Mouse (Mus musculus): Measurements from ENCODE around the gene Slc7a5. TPM values are rescaled to one million over a fixed set of nuclear protein-coding genes. Genes with fewer than 3 reads are reported as not detected.

Gene Slc7a5
- total and polyA plus RNA-seq, 3 experiments: 32.6 to 141 (median 127) TPM

DNA sequence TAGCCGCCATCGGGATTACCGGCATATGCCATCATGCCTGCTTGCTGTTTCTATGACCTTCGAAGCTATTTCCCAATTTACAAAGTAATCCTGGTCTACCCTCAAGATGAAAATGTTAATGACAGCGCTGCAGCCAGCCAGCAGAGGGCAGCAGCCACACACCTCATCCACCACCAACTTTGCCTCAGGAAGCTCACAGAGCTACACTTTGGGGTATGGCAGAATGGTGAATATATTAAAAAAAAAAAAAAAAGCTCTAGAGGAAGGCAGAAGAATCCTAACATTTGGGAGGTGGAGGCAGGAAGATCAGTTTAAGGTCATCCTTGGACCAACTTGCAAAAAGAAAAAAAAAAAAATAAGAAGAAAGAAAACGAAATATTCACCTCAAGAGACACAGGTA is 57.5 kb downstream of the Slc7a5 start:
- DNase-seq (ENCODE audit: low spot score) (peak; percentile 67), ATAC-seq (ENCODE audit: extremely low read depth, insufficient number of reproducible peaks, low FRiP score, poor library complexity, severe bottlenecking) (peak; percentile 52; the same call in 1 of the 2 replicates)
- Histone ChIP-seq H3K9me3 (replicated peaks) (no peaks in the 10 kb centered on the region), H3K36me3 (replicated peaks) (no peaks in the 10 kb centered on the region), H3K4me1 (ENCODE audit: insufficient read depth, low read depth, low read length) (peaks cover 54% of the 10 kb centered on the region), H3K27me3 (ENCODE audit: insufficient read depth, low read length) (peaks cover 34% of the 10 kb centered on the region), H3K4me3 (ENCODE audit: low read depth, low read length) (peak overlapping the region; percentile 5; the same call in 1 of the 2 replicates)
- no peak for TF ChIP-seq POLR2AphosphoS5 (IDR thresholded peaks at IDR 0.05; ENCODE audit: insufficient replicate concordance, low read depth, low read length)
- TF ChIP-seq CTCF (IDR thresholded peaks at IDR 0.05; ENCODE audit: low read depth, low read length): peak; percentile 84

DNA sequence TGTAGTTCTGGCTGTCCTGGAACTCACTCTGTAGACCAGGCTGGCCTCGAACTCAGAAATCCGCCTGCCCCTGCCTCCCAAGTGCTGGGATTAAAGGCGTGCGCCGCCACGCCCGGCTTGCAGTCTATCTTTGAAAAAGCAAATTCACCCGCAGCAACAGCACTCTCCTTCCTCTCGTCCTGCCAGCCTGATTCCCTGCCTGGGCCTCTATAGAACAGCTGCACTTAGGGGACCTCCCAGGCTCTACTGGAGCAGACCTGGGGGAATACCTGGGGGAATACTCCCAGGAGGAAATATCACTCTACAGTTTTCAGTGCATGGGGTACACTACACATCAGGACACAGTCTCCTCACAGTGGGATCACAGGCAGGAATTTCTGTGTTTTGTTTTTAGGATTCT is 58.2 kb downstream of the Slc7a5 start:
- TF ChIP-seq TAL1 (conservative IDR thresholded peaks at IDR 0.05; ENCODE audit: low read depth, low read length) (no peak), CTCF (IDR thresholded peaks at IDR 0.05; ENCODE audit: low read depth, low read length) (no peak), POLR2AphosphoS5 (IDR thresholded peaks at IDR 0.05; ENCODE audit: insufficient replicate concordance, low read depth, low read length) (no peak), GATA1 (IDR thresholded peaks at IDR 0.05; ENCODE audit: borderline replicate concordance, low read length) (no peak)
- H3K9me3 ChIP-seq (replicated peaks): no peaks in the 10 kb centered on the region
- no peaks in the 10 kb centered on the region for H3K36me3 ChIP-seq (replicated peaks)
- DNase-seq (ENCODE audit: low spot score) (no peak), ATAC-seq (ENCODE audit: extremely low read depth, insufficient number of reproducible peaks, low FRiP score, poor library complexity, severe bottlenecking) (no peak)
- peaks cover 31% of the 10 kb centered on the region for H3K27me3 ChIP-seq (ENCODE audit: insufficient read depth, low read length)
- peaks cover 54% of the 10 kb centered on the region for H3K4me1 ChIP-seq (ENCODE audit: insufficient read depth, low read depth, low read length)
- H3K4me3 ChIP-seq (ENCODE audit: low read depth, low read length): no peak overlapping the region

DNA sequence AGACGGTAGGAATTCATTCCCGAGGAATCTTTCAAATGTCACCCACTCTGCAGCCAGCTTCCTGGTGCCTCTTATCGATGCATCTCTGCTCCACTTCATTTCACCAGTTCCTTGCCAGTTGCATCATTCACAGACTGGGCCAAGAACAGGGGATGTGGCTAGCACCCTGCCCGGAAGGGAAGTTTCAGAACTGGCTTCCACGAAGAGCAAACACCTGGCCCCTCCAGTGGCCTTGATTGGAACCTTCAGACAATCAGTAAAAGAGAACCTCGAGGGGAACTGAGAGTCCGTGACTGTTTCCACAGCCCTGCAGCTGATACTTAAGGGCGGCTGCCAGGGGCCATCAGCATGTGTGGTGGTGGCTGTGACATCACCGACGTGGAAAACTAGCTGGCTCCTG is 59.0 kb downstream of the Slc7a5 start:
- no peak for TF ChIP-seq POLR2AphosphoS5 (IDR thresholded peaks at IDR 0.05; ENCODE audit: insufficient replicate concordance, low read depth, low read length)
- Histone ChIP-seq H3K4me1 (ENCODE audit: insufficient read depth, low read depth, low read length) (peaks cover 54% of the 10 kb centered on the region), H3K36me3 (replicated peaks) (no peaks in the 10 kb centered on the region), H3K9me3 (replicated peaks) (no peaks in the 10 kb centered on the region), H3K4me3 (ENCODE audit: low read depth, low read length) (no peak overlapping the region), H3K27me3 (ENCODE audit: insufficient read depth, low read length) (peaks cover 33% of the 10 kb centered on the region)
- DNase-seq (ENCODE audit: low spot score) (no peak), ATAC-seq (ENCODE audit: extremely low read depth, insufficient number of reproducible peaks, low FRiP score, poor library complexity, severe bottlenecking) (no peak)

DNA sequence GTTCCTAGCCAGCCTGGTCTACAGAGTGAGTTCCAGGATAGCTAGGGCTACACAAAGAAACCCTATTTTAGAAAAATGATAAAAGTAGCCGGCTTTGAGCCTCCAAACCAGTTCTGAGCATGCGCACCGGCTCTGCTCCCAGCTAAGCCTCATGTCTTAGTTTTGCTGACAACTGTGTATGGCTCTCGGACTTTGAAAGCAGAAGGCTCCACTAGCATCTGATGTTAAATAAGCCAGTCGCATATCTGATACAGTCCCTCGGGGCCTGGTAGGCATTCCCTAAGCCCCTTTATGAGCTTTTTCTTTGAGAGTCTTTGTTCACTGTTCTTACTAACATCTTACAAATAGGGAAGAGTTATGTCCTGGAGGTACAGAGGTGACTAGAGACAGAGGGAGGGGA is 59.5 kb downstream of the Slc7a5 start:
- H3K36me3 ChIP-seq (replicated peaks): no peaks in the 10 kb centered on the region
- peaks cover 50% of the 10 kb centered on the region for H3K4me1 ChIP-seq (ENCODE audit: insufficient read depth, low read depth, low read length)
- H3K4me3 ChIP-seq (ENCODE audit: low read depth, low read length): no peak overlapping the region
- no peaks in the 10 kb centered on the region for H3K9me3 ChIP-seq (replicated peaks)
- TF ChIP-seq CTCF (IDR thresholded peaks at IDR 0.05; ENCODE audit: low read depth, low read length) (no peak), GATA1 (IDR thresholded peaks at IDR 0.05; ENCODE audit: borderline replicate concordance, low read length) (no peak), TAL1 (conservative IDR thresholded peaks at IDR 0.05; ENCODE audit: low read depth, low read length) (no peak), GATA2 (IDR thresholded peaks at IDR 0.05; ENCODE audit: borderline replicate concordance, low read depth, low read length) (no peak), POLR2AphosphoS5 (IDR thresholded peaks at IDR 0.05; ENCODE audit: insufficient replicate concordance, low read depth, low read length) (no peak)
- peaks cover 33% of the 10 kb centered on the region for H3K27me3 ChIP-seq (ENCODE audit: insufficient read depth, low read length)
- DNase-seq (ENCODE audit: low spot score) (no peak), ATAC-seq (ENCODE audit: extremely low read depth, insufficient number of reproducible peaks, low FRiP score, poor library complexity, severe bottlenecking) (no peak)

DNA sequence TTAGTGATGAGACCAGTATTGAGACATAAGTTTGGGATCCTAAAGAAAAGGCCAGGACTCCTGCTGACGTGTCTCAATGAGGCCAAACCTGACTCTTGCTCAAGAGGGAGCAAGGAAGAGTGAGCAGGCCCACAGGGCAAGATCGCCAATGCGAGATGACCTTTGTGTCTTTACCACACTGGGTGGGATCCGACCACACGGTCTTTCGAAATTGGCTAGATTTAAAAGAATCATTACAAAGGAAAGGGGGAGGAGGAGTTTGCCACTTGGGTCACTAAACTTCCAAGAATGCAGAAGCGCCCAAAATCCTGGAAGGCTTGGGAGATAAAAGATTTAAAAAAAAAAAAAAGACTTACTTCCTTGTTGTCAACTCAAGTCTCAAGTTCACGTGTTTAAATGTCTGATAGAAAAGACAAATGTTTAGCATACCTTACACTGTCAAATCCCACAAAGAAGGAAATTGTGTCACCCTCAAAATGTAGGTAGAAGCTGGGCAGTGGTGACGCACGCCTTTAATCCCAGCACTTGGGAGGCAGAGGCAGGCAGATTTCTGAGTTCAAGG is 60.2 kb downstream of the Slc7a5 start:
- Histone ChIP-seq H3K27me3 (ENCODE audit: insufficient read depth, low read length) (peaks cover 37% of the 10 kb centered on the region), H3K4me3 (ENCODE audit: low read depth, low read length) (no peak overlapping the region), H3K36me3 (replicated peaks) (no peaks in the 10 kb centered on the region), H3K4me1 (ENCODE audit: insufficient read depth, low read depth, low read length) (peaks cover 45% of the 10 kb centered on the region), H3K9me3 (replicated peaks) (no peaks in the 10 kb centered on the region)
- ATAC-seq (ENCODE audit: extremely low read depth, insufficient number of reproducible peaks, low FRiP score, poor library complexity, severe bottlenecking): no peak
- no peak for DNase-seq (ENCODE audit: low spot score)
- TF ChIP-seq POLR2AphosphoS5 (IDR thresholded peaks at IDR 0.05; ENCODE audit: insufficient replicate concordance, low read depth, low read length) (no peak), GATA1 (IDR thresholded peaks at IDR 0.05; ENCODE audit: borderline replicate concordance, low read length) (no peak), TAL1 (conservative IDR thresholded peaks at IDR 0.05; ENCODE audit: low read depth, low read length) (no peak), GATA2 (IDR thresholded peaks at IDR 0.05; ENCODE audit: borderline replicate concordance, low read depth, low read length) (no peak), CTCF (IDR thresholded peaks at IDR 0.05; ENCODE audit: low read depth, low read length) (no peak)

DNA sequence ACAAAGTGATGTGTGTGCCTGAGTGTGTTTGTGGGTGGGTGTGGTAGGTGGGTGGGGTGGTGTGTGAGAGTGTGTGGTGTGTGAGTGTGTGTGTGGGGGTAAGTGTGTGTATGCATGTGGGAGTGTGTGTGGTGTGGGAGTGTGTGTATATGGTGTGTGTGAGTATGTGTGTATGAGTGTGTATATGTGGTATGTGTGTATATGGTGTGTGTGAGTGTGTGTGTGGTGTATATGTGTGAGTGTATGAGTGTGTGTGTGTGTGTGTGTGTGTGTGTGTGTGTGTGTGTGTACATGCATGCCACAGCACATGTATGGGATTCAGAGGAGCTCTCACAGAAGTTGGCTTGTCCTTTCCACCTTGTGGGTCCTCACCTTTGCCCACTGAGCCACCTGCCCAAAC is 60.7 kb downstream of the Slc7a5 start:
- DNase-seq (ENCODE audit: low spot score): no peak
- no peak overlapping the region for H3K4me3 ChIP-seq (ENCODE audit: low read depth, low read length)
- H3K9me3 ChIP-seq (replicated peaks): no peaks in the 10 kb centered on the region
- no peaks in the 10 kb centered on the region for H3K36me3 ChIP-seq (replicated peaks)
- peaks cover 38% of the 10 kb centered on the region for H3K27me3 ChIP-seq (ENCODE audit: insufficient read depth, low read length)
- no peak for TF ChIP-seq GATA2 (IDR thresholded peaks at IDR 0.05; ENCODE audit: borderline replicate concordance, low read depth, low read length)
- TF ChIP-seq TAL1 (conservative IDR thresholded peaks at IDR 0.05; ENCODE audit: low read depth, low read length): no peak
- ATAC-seq (ENCODE audit: extremely low read depth, insufficient number of reproducible peaks, low FRiP score, poor library complexity, severe bottlenecking): no peak
- peaks cover 41% of the 10 kb centered on the region for H3K4me1 ChIP-seq (ENCODE audit: insufficient read depth, low read depth, low read length)

DNA sequence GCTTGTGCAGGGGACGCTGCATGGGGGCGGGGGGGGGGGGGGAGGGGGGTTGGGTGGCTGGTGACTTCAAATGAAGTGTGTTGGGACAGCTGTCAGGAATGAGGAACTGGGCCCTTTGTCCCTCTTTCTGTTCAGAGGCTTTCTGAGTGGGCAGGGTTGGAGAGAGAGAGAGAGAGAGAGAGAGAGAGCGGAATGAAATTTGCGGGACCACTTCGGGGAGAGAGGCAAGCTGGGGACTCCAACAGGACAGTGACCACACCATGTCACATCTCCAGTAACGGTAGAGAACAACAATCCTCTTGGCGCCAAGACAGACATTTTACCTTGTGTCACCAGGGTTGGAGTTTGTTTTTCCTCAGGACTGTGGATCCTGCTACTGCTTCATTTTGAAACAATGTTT is 62.7 kb downstream of the Slc7a5 start:
- DNase-seq (ENCODE audit: low spot score) (no peak), ATAC-seq (ENCODE audit: extremely low read depth, insufficient number of reproducible peaks, low FRiP score, poor library complexity, severe bottlenecking) (no peak)
- H3K36me3 ChIP-seq (replicated peaks): no peaks in the 10 kb centered on the region
- TF ChIP-seq GATA1 (IDR thresholded peaks at IDR 0.05; ENCODE audit: borderline replicate concordance, low read length) (no peak), CTCF (IDR thresholded peaks at IDR 0.05; ENCODE audit: low read depth, low read length) (no peak), POLR2AphosphoS5 (IDR thresholded peaks at IDR 0.05; ENCODE audit: insufficient replicate concordance, low read depth, low read length) (no peak), GATA2 (IDR thresholded peaks at IDR 0.05; ENCODE audit: borderline replicate concordance, low read depth, low read length) (no peak), TAL1 (conservative IDR thresholded peaks at IDR 0.05; ENCODE audit: low read depth, low read length) (no peak)
- H3K4me1 ChIP-seq (ENCODE audit: insufficient read depth, low read depth, low read length): peaks cover 29% of the 10 kb centered on the region
- H3K27me3 ChIP-seq (ENCODE audit: insufficient read depth, low read length): peaks cover 38% of the 10 kb centered on the region
- H3K4me3 ChIP-seq (ENCODE audit: low read depth, low read length): no peak overlapping the region
- no peaks in the 10 kb centered on the region for H3K9me3 ChIP-seq (replicated peaks)

All from G1E (cell line).